Mouse (Mus musculus) embryonic facial prominence, embryonic 15.5 days (tissue): Measurements from ENCODE around the gene Rpl36. TPM values are rescaled to one million over a fixed set of nuclear protein-coding genes. Genes with fewer than 3 reads are reported as not detected.

Source experiments
- ATAC-seq: fragments of 200-750 bp; cut with Nextera tagmentation; 2 replicates; pipeline ENCODE4 v1.8.0; 2017; ENCODE audit warnings: low read depth, moderate TSS enrichment; ENCODE audit not compliant: insufficient number of reproducible peaks, low FRiP score, low TSS enrichment
- H3K27ac ChIP-seq: fragments of 300-500 bp; sonication (generic); replicated peaks from 2 replicates; pipeline ENCODE4 v1.5.1; 2015; ENCODE audit warnings: mild to moderate bottlenecking, inconsistent platforms
- H3K27me3 ChIP-seq: fragments of 300-500 bp; sonication (generic); 2 replicates; pipeline ENCODE4 v1.6.1; 2015; ENCODE audit warnings: inconsistent platforms
- H3K36me3 ChIP-seq: fragments of 300-500 bp; sonication (generic); 2 replicates; pipeline ENCODE4 v1.6.1; 2015; ENCODE audit warnings: mild to moderate bottlenecking, inconsistent platforms
- H3K4me1 ChIP-seq: fragments of 300-500 bp; sonication (generic); 2 replicates; pipeline ENCODE4 v1.6.1; 2015; ENCODE audit warnings: inconsistent platforms
- H3K4me2 ChIP-seq: fragments of 300-500 bp; sonication (generic); replicated peaks from 2 replicates; pipeline ENCODE4 v1.6.1; 2015; ENCODE audit warnings: mild to moderate bottlenecking, inconsistent platforms
- H3K4me3 ChIP-seq: fragments of 300-500 bp; sonication (generic); replicated peaks from 2 replicates; pipeline ENCODE4 v1.5.1; 2015; ENCODE audit warnings: mild to moderate bottlenecking, inconsistent platforms
- H3K9ac ChIP-seq: fragments of 300-500 bp; sonication (generic); 2 replicates; pipeline ENCODE4 v1.6.1; 2015; ENCODE audit warnings: inconsistent platforms
- H3K9me3 ChIP-seq: fragments of 300-500 bp; sonication (generic); replicated peaks from 2 replicates; pipeline ENCODE4 v1.6.1; 2016; ENCODE audit warnings: inconsistent platforms
- WGBS: fragments of 180-500 bp; shearing (Covaris S2); methylation state at CpG from one replicate; pipeline ENCODE4 v1.1.7; 2015; 5-methylcytosine and 5-hydroxymethylcytosine counted together
- polyA plus RNA-seq: library from polyadenylated mRNA; unstranded; fragments of >200 nt; fragmentation: Nextera tagmentation; extraction: Ambion mirVana; gene quantifications from 2 replicates; pipeline ENCODE4 v1.2.1, GENCODE M21; 2015

Gene Rpl36
- 1,900 and 1,905 TPM in 2 replicates for polyA plus RNA-seq

GRCm38 (mm10) chr17:56613236-56613844, at the start of gene Rpl36:
Gene Rpl36, plus strand, starts transcription at chr17:56613416.
- WGBS = under 1% methylated on average over 52 of the region's 52 CpGs
- H3K9me3 ChIP-seq = no peaks in the 10 kb centered on the region
- ATAC-seq = peak; percentile 66

GRCm38 (mm10) chr17:56566293-56566692, 46.9 kb upstream of the Rpl36 start:
- Histone ChIP-seq H3K27ac (no peak overlapping the region), H3K4me3 (no peak overlapping the region), H3K36me3 (peaks cover 100% of the 10 kb centered on the region), H3K9me3 (no peaks in the 10 kb centered on the region), H3K4me2 (no peak overlapping the region), H3K27me3 (no peaks in the 10 kb centered on the region), H3K9ac (no peak overlapping the region), H3K4me1 (no peaks in the 10 kb centered on the region)
- ATAC-seq = no peak
- 92% methylated on average over 29 of the region's 29 CpGs for WGBS

More at GRCm38 (mm10) chr17:56613236-56613844, at the start of gene Rpl36:
- peak within 1 kb of the TSS; percentile 70 for H3K4me3 ChIP-seq
- no peaks in the 10 kb centered on the region for H3K27me3 ChIP-seq
- peak within 1 kb of the TSS; percentile 74 for H3K4me2 ChIP-seq
- H3K36me3 ChIP-seq = peaks cover 42% of the 10 kb centered on the region
- peaks cover 37% of the 10 kb centered on the region for H3K4me1 ChIP-seq
- H3K27ac ChIP-seq = peak within 1 kb of the TSS; percentile 94
- peak within 1 kb of the TSS; percentile 65 for H3K9ac ChIP-seq

GRCm38 (mm10) chr17:56566918-56567317, 46.3 kb upstream of the Rpl36 start:
- H3K4me3 ChIP-seq = no peak overlapping the region
- H3K27me3 ChIP-seq = no peaks in the 10 kb centered on the region
- H3K9me3 ChIP-seq = no peaks in the 10 kb centered on the region
- no peak overlapping the region for H3K27ac ChIP-seq
- no peaks in the 10 kb centered on the region for H3K4me1 ChIP-seq
- WGBS = 92% methylated on average over 5 of the region's 5 CpGs
- no peak for ATAC-seq
- H3K36me3 ChIP-seq = peaks cover 100% of the 10 kb centered on the region
- H3K9ac ChIP-seq = no peak overlapping the region
- H3K4me2 ChIP-seq = no peak overlapping the region

- Histone ChIP-seq H3K9ac (no peak overlapping the region), H3K4me1 (no peaks in the 10 kb centered on the region), H3K36me3 (peaks cover 99% of the 10 kb centered on the region), H3K27ac (no peak overlapping the region), H3K27me3 (no peaks in the 10 kb centered on the region), H3K4me3 (no peak overlapping the region), H3K4me2 (no peak overlapping the region), H3K9me3 (no peaks in the 10 kb centered on the region)
- WGBS = 93% methylated on average over 4 of the region's 4 CpGs
- no peak for ATAC-seq
These were observed 45.8 kb upstream of the Rpl36 start for GRCm38 (mm10) chr17:56567370-56567769.

- 86% methylated on average over 4 of the region's 4 CpGs for WGBS
- Histone ChIP-seq H3K9me3 (no peaks in the 10 kb centered on the region), H3K9ac (no peak overlapping the region), H3K27ac (no peak overlapping the region), H3K4me3 (no peak overlapping the region), H3K36me3 (peaks cover 97% of the 10 kb centered on the region), H3K4me1 (no peaks in the 10 kb centered on the region), H3K4me2 (no peak overlapping the region), H3K27me3 (no peaks in the 10 kb centered on the region)
- no peak for ATAC-seq
These were observed 42.9 kb upstream of the Rpl36 start for GRCm38 (mm10) chr17:56570287-56570686.

- no peaks in the 10 kb centered on the region for H3K9me3 ChIP-seq
- peaks cover 92% of the 10 kb centered on the region for H3K36me3 ChIP-seq
- WGBS = 60% methylated on average over 1 of the region's 1 CpGs
- H3K4me3 ChIP-seq = no peak overlapping the region
- ATAC-seq = no peak
- H3K9ac ChIP-seq = no peak overlapping the region
- H3K27me3 ChIP-seq = no peaks in the 10 kb centered on the region
- H3K4me2 ChIP-seq = no peak overlapping the region
- H3K27ac ChIP-seq = no peak overlapping the region
- no peaks in the 10 kb centered on the region for H3K4me1 ChIP-seq
These were observed 41.1 kb upstream of the Rpl36 start for GRCm38 (mm10) chr17:56572154-56572553.

GRCm38 (mm10) chr17:56572939-56573338, 40.3 kb upstream of the Rpl36 start:
- Histone ChIP-seq H3K9me3 (no peaks in the 10 kb centered on the region), H3K27ac (no peak overlapping the region), H3K9ac (no peak overlapping the region), H3K27me3 (no peaks in the 10 kb centered on the region), H3K36me3 (peaks cover 92% of the 10 kb centered on the region), H3K4me2 (no peak overlapping the region), H3K4me3 (no peak overlapping the region), H3K4me1 (no peaks in the 10 kb centered on the region)
- ATAC-seq = no peak
- WGBS = 87% methylated on average over 3 of the region's 3 CpGs

- Histone ChIP-seq H3K9me3 (no peaks in the 10 kb centered on the region), H3K36me3 (peaks cover 64% of the 10 kb centered on the region), H3K4me2 (peak overlapping the region; percentile 80), H3K4me3 (peak overlapping the region; percentile 93), H3K4me1 (peaks cover 52% of the 10 kb centered on the region), H3K27ac (no peak overlapping the region), H3K27me3 (no peaks in the 10 kb centered on the region), H3K9ac (peak overlapping the region; percentile 74)
- no peak for ATAC-seq
- 66% methylated on average over 1 of the region's 1 CpGs for WGBS
These were observed 30.1 kb upstream of the Rpl36 start for GRCm38 (mm10) chr17:56583071-56583470.

- peak overlapping the region; percentile 74 for H3K9ac ChIP-seq
- ATAC-seq = no peak
- H3K27ac ChIP-seq = peak overlapping the region; percentile 97
- WGBS = 2% methylated on average over 33 of the region's 33 CpGs
- no peaks in the 10 kb centered on the region for H3K9me3 ChIP-seq
- H3K4me2 ChIP-seq = peak overlapping the region; percentile 80
- H3K36me3 ChIP-seq = peaks cover 64% of the 10 kb centered on the region
- H3K4me1 ChIP-seq = peaks cover 59% of the 10 kb centered on the region
- H3K27me3 ChIP-seq = no peaks in the 10 kb centered on the region
- peak overlapping the region; percentile 93 for H3K4me3 ChIP-seq
These were observed 29.5 kb upstream of the Rpl36 start for GRCm38 (mm10) chr17:56583611-56584256.

GRCm38 (mm10) chr17:56584257-56585130, 28.7 kb upstream of the Rpl36 start, which contains the start of the genes Safb2 and Safb:
Gene Safb2, minus strand, starts transcription at chr17:56584585.
Gene Safb, plus strand, starts transcription at chr17:56584825.
- peaks cover 64% of the 10 kb centered on the region for H3K4me1 ChIP-seq
- peak within 1 kb of the TSS; percentile 80 for H3K4me2 ChIP-seq
- peak within 1 kb of the TSS; percentile 88 for H3K9ac ChIP-seq
- H3K4me3 ChIP-seq = peak within 1 kb of the TSS; percentile 93
- H3K27ac ChIP-seq = peak within 1 kb of the TSS; percentile 97
- H3K36me3 ChIP-seq = peaks cover 64% of the 10 kb centered on the region
- no peaks in the 10 kb centered on the region for H3K27me3 ChIP-seq
- peak; percentile 97 for ATAC-seq
- WGBS = under 1% methylated on average over 95 of the region's 101 CpGs
- H3K9me3 ChIP-seq = no peaks in the 10 kb centered on the region
